Mouse (Mus musculus) lung, postnatal 0 days (tissue): ENCODE measurements around the gene Spaca3. TPM values are rescaled to one million over a fixed set of nuclear protein-coding genes. Genes with fewer than 3 reads are reported as not detected.

ENCODE experiments used
- ATAC-seq: fragments of 200-750 bp; cut with Nextera tagmentation; 2 replicates; pipeline ENCODE4 v1.8.0; 2017; ENCODE audit warnings: moderate library complexity
- DNase-seq: peaks from one replicate; pipeline ENCODE4 v3.0.0-alpha.2; 2016; ENCODE audit warnings: low spot score
- H3K27ac ChIP-seq: fragments of 300-500 bp; sonication (generic); 2 replicates; pipeline ENCODE4 v1.5.1; 2014; ENCODE audit warnings: antibody characterized with exemption, mild to moderate bottlenecking, low read length, mixed read lengths
- H3K27me3 ChIP-seq: fragments of 300-500 bp; sonication (generic); replicated peaks from 2 replicates; pipeline ENCODE4 v1.6.1; 2014; ENCODE audit warnings: low read length, mixed read lengths; ENCODE audit not compliant: insufficient read depth
- H3K36me3 ChIP-seq: fragments of 300-500 bp; sonication (generic); 2 replicates; pipeline ENCODE4 v1.6.1; 2014; ENCODE audit warnings: low read length, mixed read lengths; ENCODE audit not compliant: insufficient read depth
- H3K4me1 ChIP-seq: fragments of 300-500 bp; sonication (generic); 2 replicates; pipeline ENCODE4 v1.6.1; 2014; ENCODE audit warnings: antibody characterized with exemption, low read depth, low read length, mixed read lengths; ENCODE audit not compliant: insufficient read depth
- H3K4me2 ChIP-seq: fragments of 300-500 bp; sonication (generic); replicated peaks from 2 replicates; pipeline ENCODE4 v1.6.1; 2014; ENCODE audit warnings: low read depth, mild to moderate bottlenecking, low read length, moderate library complexity, mixed read lengths
- H3K4me3 ChIP-seq: fragments of 300-500 bp; sonication (generic); 2 replicates; pipeline ENCODE4 v1.5.1; 2014; ENCODE audit warnings: low read depth, low read length
- H3K9ac ChIP-seq: fragments of 300-500 bp; sonication (generic); replicated peaks from 2 replicates; pipeline ENCODE4 v1.6.1; 2014; ENCODE audit warnings: low read depth, mild to moderate bottlenecking
- H3K9me3 ChIP-seq: fragments of 300-500 bp; sonication (generic); 2 replicates; pipeline ENCODE4 v1.6.1; 2016; ENCODE audit warnings: low read length, mixed read lengths
- CTCF ChIP-seq: IDR thresholded peaks from 2 replicates; pipeline ENCODE4 v1.5.1; 2016; ENCODE audit warnings: antibody characterized with exemption, mild to moderate bottlenecking
- EP300 ChIP-seq: IDR thresholded peaks from 2 replicates; pipeline ENCODE4 v1.6.1; 2016; ENCODE audit warnings: antibody characterized with exemption, mild to moderate bottlenecking, control low read depth
- WGBS: fragments of 180-500 bp; shearing (Covaris S2); extraction: QIAGEN DNeasy Blood & Tissue Kit; methylation state at CpG from one replicate; pipeline ENCODE4 v1.1.7; 2014; 5-methylcytosine and 5-hydroxymethylcytosine counted together
- polyA plus RNA-seq: library from polyadenylated mRNA; unstranded; fragments of >200 nt; fragmentation: Nextera tagmentation; extraction: Ambion mirVana; gene quantifications from 2 replicates; pipeline ENCODE4 v1.2.1, GENCODE M21; 2015

The Spaca3 gene
- polyA plus RNA-seq, result not detected in 2 replicates

DNA sequence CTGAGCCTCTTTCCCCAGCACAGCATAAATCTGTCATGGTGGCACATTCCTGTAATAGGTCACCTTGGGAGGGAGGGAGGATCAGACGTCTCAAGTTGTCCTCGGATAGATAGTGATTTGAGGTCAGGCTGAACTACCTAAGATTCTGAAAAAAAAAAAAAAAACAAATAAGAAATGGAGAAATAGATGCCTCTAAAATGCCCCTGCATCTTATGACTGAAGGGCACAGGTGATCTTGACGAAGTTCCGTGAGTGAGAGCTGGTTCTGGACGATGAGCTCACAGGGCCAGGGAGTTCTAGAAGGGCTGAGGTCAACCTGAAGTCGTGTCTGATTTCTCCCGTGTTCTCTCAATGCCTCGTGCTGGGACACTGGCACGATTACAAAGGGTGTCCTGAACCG, at the start of gene Spaca3:
Spaca3 (plus strand) TSS at position 301 of the 400 bp plus-strand sequence.
- TF ChIP-seq EP300 (no peak), CTCF (no peak)
- ATAC-seq (no peak), DNase-seq (no peak)
- Histone ChIP-seq H3K27me3 (no peaks in the 10 kb centered on the region), H3K4me3 (no peak within 1 kb of the TSS), H3K4me2 (no peak within 1 kb of the TSS), H3K36me3 (no peaks in the 10 kb centered on the region), H3K9me3 (no peaks in the 10 kb centered on the region), H3K9ac (no peak within 1 kb of the TSS), H3K27ac (no peak within 1 kb of the TSS), H3K4me1 (no peaks in the 10 kb centered on the region)
- WGBS, result 53% methylated on average over 10 of the region's 10 CpGs

DNA sequence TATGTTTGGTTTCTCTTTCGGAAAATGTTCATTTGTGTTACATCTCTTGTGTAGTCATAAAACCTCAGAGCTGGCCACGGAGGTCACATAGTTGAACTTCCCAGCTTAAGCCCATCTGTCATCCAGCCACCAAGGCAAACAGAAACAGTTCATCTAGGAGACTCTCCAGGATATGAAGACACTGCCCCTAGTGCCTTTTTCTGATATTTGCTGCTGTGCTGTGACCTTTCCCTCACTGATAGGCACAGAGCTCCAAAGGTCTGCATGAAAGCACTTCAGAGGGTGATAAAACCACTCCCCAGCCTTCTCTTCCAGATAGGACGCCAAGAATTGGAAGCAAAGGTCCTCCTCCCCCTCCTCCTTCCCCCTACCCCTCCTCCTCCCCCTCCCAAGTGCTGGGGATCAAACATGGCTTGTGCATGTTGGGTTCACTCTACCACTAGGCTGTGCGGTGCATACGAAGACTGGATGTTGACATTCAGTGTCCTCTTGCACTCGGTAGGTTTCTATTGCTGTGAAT, 49.6 kb upstream of the Spaca3 start:
- Histone ChIP-seq H3K36me3 (no peaks in the 10 kb centered on the region), H3K9ac (no peak overlapping the region), H3K27ac (no peak overlapping the region), H3K9me3 (no peaks in the 10 kb centered on the region), H3K27me3 (no peaks in the 10 kb centered on the region), H3K4me3 (no peak overlapping the region), H3K4me1 (peaks cover 5% of the 10 kb centered on the region; the same call in 1 of the 2 replicates), H3K4me2 (no peak overlapping the region)
- WGBS, result 49% methylated on average over 6 of the region's 6 CpGs
- DNase-seq (peak; percentile 67), ATAC-seq (no peak)
- peak; percentile 53 for TF ChIP-seq CTCF
- no peak for TF ChIP-seq EP300

GRCm38 (mm10) chr11:80809666-80809992, 48.5 kb upstream of the Spaca3 start:
- DNase-seq (no peak), ATAC-seq (peak; percentile 25)
- H3K27me3 ChIP-seq, result no peaks in the 10 kb centered on the region
- peak overlapping the region; percentile 51; the same call in 1 of the 2 replicates for H3K27ac ChIP-seq
- 25% methylated on average over 5 of the region's 6 CpGs for WGBS
- H3K36me3 ChIP-seq, result peaks cover 9% of the 10 kb centered on the region; the same call in 1 of the 2 replicates
- H3K4me2 ChIP-seq, result peak overlapping the region; percentile 87
- TF ChIP-seq CTCF, result no peak
- TF ChIP-seq EP300, result no peak
- peak overlapping the region; percentile 40 for H3K9ac ChIP-seq
- no peaks in the 10 kb centered on the region for H3K9me3 ChIP-seq
- H3K4me1 ChIP-seq, result peaks cover 5% of the 10 kb centered on the region; the same call in 1 of the 2 replicates
- peak overlapping the region; percentile 54; the same call in 1 of the 2 replicates for H3K4me3 ChIP-seq

DNA sequence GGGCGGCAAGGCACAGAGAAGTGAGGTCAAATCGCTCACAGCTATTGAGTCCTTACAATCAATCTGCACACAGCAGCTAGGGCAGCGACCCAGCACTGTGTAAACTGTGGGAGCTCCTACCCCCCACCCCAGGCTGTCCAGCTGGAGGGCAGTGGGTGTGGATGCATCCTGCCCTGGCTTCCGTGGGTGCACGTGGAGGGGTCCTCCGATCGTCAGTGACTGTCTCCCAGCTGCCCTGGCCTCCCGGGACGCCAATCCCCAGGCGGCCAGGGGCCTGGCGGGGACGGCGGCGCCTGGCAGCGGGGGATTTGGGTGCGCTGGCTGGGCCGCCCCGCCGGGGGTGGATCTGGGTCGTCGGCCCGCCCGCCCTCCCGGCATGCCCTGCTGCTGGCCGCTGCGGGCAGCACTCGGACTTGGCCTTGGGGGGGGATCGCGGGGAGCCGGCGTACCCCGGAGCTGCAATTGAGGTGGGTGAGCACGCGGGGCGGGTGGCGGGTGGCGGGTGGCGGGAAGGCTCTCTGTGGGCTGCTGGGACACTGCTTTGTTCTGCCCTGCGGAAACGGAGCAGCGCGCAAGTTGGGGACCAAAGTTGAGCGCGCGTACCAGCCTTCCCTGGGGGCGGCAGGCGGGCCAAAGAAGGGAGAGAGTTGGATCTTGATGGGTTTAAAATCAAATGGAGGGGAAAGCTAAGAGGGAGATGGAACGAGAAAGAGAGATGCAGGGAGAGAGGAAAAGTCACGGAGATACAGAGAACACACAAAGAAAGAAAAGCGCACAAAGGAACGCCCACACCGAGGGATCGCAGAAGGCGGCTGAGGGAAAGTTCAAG, 48.0 kb upstream of the Spaca3 start, which contains the start of gene Tmem98:
Tmem98 (plus strand) TSS at position 183 of the 829 bp plus-strand sequence.
- Histone ChIP-seq H3K9me3 (no peaks in the 10 kb centered on the region), H3K27ac (peak within 1 kb of the TSS; percentile 51), H3K27me3 (no peaks in the 10 kb centered on the region), H3K4me3 (peak within 1 kb of the TSS; percentile 54), H3K36me3 (peaks cover 10% of the 10 kb centered on the region; the same call in 1 of the 2 replicates), H3K9ac (peak within 1 kb of the TSS; percentile 40), H3K4me2 (peak within 1 kb of the TSS; percentile 87), H3K4me1 (peaks cover 5% of the 10 kb centered on the region; the same call in 1 of the 2 replicates)
- peak; percentile 54 for DNase-seq
- peak; percentile 85 for ATAC-seq
- TF ChIP-seq CTCF (peak; percentile 5; the same call in 1 of the 2 replicates), EP300 (no peak)
- 3% methylated on average over 39 of the region's 54 CpGs for WGBS

- Histone ChIP-seq H3K9me3 (no peaks in the 10 kb centered on the region), H3K4me3 (peak overlapping the region; percentile 54), H3K4me1 (peaks cover 5% of the 10 kb centered on the region; the same call in 1 of the 2 replicates), H3K36me3 (peaks cover 13% of the 10 kb centered on the region; the same call in 1 of the 2 replicates), H3K9ac (no peak overlapping the region; the same call in 1 of the 2 replicates), H3K27ac (no peak overlapping the region), H3K4me2 (peak overlapping the region; percentile 87), H3K27me3 (no peaks in the 10 kb centered on the region)
- DNase-seq (no peak), ATAC-seq (no peak)
- no peak for TF ChIP-seq EP300
- TF ChIP-seq CTCF, result no peak
- 15% methylated on average over 5 of the region's 5 CpGs for WGBS
Observed at GRCm38 (mm10) chr11:80811156-80811555, 47.0 kb upstream of the Spaca3 start.

DNA sequence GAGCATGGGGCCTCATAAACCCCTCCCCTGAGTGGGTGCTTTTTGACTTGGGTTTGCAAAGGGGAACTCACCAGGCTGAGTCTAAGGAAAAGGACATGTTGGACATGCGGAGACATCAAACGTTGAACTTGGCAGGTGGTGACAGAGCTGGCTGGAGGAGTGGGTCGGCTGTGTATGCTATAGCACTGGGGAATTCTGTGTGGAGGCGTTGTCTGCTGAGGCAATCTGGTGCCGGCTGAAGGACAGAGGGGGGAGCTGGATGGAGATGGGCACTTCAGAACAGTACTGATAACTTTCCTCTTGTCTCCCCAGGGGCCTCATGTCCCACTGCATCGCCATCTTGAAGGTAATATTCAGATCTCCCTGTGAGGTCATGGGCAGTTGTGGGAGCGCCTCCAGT, 42.8 kb upstream of the Spaca3 start:
- no peak overlapping the region for H3K4me3 ChIP-seq
- H3K36me3 ChIP-seq, result peaks cover 13% of the 10 kb centered on the region; the same call in 1 of the 2 replicates
- WGBS, result 80% methylated on average over 7 of the region's 7 CpGs
- H3K9me3 ChIP-seq, result no peaks in the 10 kb centered on the region
- H3K4me2 ChIP-seq, result no peak overlapping the region
- ATAC-seq, result no peak
- TF ChIP-seq CTCF (no peak), EP300 (no peak)
- H3K27ac ChIP-seq, result no peak overlapping the region
- no peaks in the 10 kb centered on the region for H3K27me3 ChIP-seq
- no peak for DNase-seq
- no peak overlapping the region for H3K9ac ChIP-seq
- H3K4me1 ChIP-seq, result peaks cover 5% of the 10 kb centered on the region; the same call in 1 of the 2 replicates
